Mouse (Mus musculus) MEL (cell line): ENCODE measurements around the gene Nt5c2. TPM values are rescaled to one million over a fixed set of nuclear protein-coding genes. Genes with fewer than 3 reads are reported as not detected.

Source experiments
- DNase-seq: peaks from one replicate; pipeline ENCODE4 v3.0.0; 2011; ENCODE audit warnings: low read depth, low spot score
- H3K27ac ChIP-seq: 2 replicates; pipeline ENCODE4 v1.5.1; 2012; ENCODE audit warnings: low read depth, mild to moderate bottlenecking, control low read depth, low read length, moderate library complexity; ENCODE audit not compliant: control insufficient read depth
- H3K27me3 ChIP-seq, 2 experiments: fragments of 150-350 bp in 1 of 2; sonication (generic) in 1 of 2; 2 replicates each; pipeline ENCODE4 v1.6.1; 2012; ENCODE audit warnings: low read length in 2 of 2, mild to moderate bottlenecking in 2 of 2, improper control_type of control experiment in 1 of 2, moderate library complexity in 1 of 2; ENCODE audit not compliant: insufficient read depth in 2 of 2, control insufficient read depth in 1 of 2
- H3K36me3 ChIP-seq, 2 experiments: 2 replicates each; pipeline ENCODE4 v1.6.1; 2012 to 2014; ENCODE audit warnings: low read length in 2 of 2, improper control_type of control experiment in 1 of 2, inconsistent platforms in 1 of 2, mild to moderate bottlenecking in 1 of 2; ENCODE audit not compliant: insufficient read depth in 2 of 2, control insufficient read depth in 1 of 2
- H3K4me1 ChIP-seq, 2 experiments: fragments of 150-350 bp in 1 of 2; sonication (generic) in 1 of 2; 2 replicates each; pipeline ENCODE4 v1.6.1; 2012; ENCODE audit warnings: low read length in 2 of 2, improper control_type of control experiment in 1 of 2, mild to moderate bottlenecking in 1 of 2; ENCODE audit not compliant: insufficient read depth in 2 of 2, control insufficient read depth in 1 of 2
- H3K4me3 ChIP-seq, 2 experiments: fragments of 150-350 bp in 1 of 2; sonication (generic) in 1 of 2; 2 replicates each; pipeline ENCODE4 v1.5.1; 2012; ENCODE audit warnings: low read depth in 2 of 2, low read length in 2 of 2, mild to moderate bottlenecking in 2 of 2, moderate library complexity in 2 of 2, control low read depth in 1 of 2, improper control_type of control experiment in 1 of 2; ENCODE audit not compliant: control insufficient read depth in 1 of 2, insufficient read depth in 1 of 2
- H3K79me2 ChIP-seq: 2 replicates; pipeline ENCODE4 v1.6.1; 2012; ENCODE audit warnings: mild to moderate bottlenecking, low read length, moderate library complexity; ENCODE audit not compliant: control insufficient read depth, poor library complexity, insufficient read depth
- H3K9ac ChIP-seq: 2 replicates; pipeline ENCODE4 v1.6.1; 2012; ENCODE audit warnings: low read depth, mild to moderate bottlenecking, control low read depth, low read length, moderate library complexity; ENCODE audit not compliant: control insufficient read depth, poor library complexity, severe bottlenecking
- H3K9me3 ChIP-seq: fragments of 150-350 bp; sonication (generic); replicated peaks from 2 replicates; pipeline ENCODE4 v1.6.1; 2012; ENCODE audit warnings: mild to moderate bottlenecking, low read length, improper control_type of control experiment, moderate library complexity; ENCODE audit not compliant: insufficient read depth
- CHD1 ChIP-seq: IDR thresholded peaks from 2 replicates; pipeline ENCODE4 v1.6.1; 2012; ENCODE audit warnings: low read depth, mild to moderate bottlenecking, inconsistent platforms, low read length, improper control_type of control experiment
- CHD2 ChIP-seq: IDR thresholded peaks from 2 replicates; pipeline ENCODE4 v1.6.1; 2011; ENCODE audit warnings: low read length, improper control_type of control experiment
- CTCF ChIP-seq, 3 experiments: IDR thresholded peaks in 2 of 3; conservative IDR thresholded peaks in 1 of 3; 2 replicates each; pipeline ENCODE4 v1.5.1; 2011 to 2012; ENCODE audit warnings: low read length in 3 of 3, low read depth in 2 of 3, mild to moderate bottlenecking in 2 of 3, improper control_type of control experiment in 1 of 3, inconsistent platforms in 1 of 3, mixed read lengths in 1 of 3, moderate library complexity in 1 of 3; ENCODE audit not compliant: control insufficient read depth in 1 of 3, insufficient read depth in 1 of 3, poor library complexity in 1 of 3, severe bottlenecking in 1 of 3
- ELF1 ChIP-seq: IDR thresholded peaks from 2 replicates; pipeline ENCODE4 v1.6.1; 2014; ENCODE audit warnings: low read depth, mild to moderate bottlenecking, inconsistent platforms, low read length, improper control_type of control experiment, moderate library complexity
- EP300 ChIP-seq, 2 experiments: IDR thresholded peaks; 2 replicates each; pipeline ENCODE4 v1.6.1; 2011; ENCODE audit warnings: improper control_type of control experiment in 2 of 2, low read length in 2 of 2, low read depth in 1 of 2, mild to moderate bottlenecking in 1 of 2
- ETS1 ChIP-seq: IDR thresholded peaks from 2 replicates; pipeline ENCODE4 v1.6.1; 2012; ENCODE audit warnings: low read depth, mild to moderate bottlenecking, inconsistent platforms, low read length, improper control_type of control experiment, moderate library complexity
- GABPA ChIP-seq: IDR thresholded peaks from 2 replicates; pipeline ENCODE4 v1.6.1; 2012; ENCODE audit warnings: low read depth, mild to moderate bottlenecking, inconsistent platforms, low read length, improper control_type of control experiment, moderate library complexity
- GATA1 ChIP-seq: IDR thresholded peaks from 2 replicates; pipeline ENCODE4 v1.6.1; 2011; ENCODE audit warnings: low read depth, low read length, improper control_type of control experiment
- KAT2A ChIP-seq: conservative IDR thresholded peaks from 2 replicates; pipeline ENCODE4 v1.6.1; 2012; ENCODE audit warnings: low read depth, low read length, improper control_type of control experiment, inconsistent platforms
- MAX ChIP-seq: IDR thresholded peaks from 2 replicates; pipeline ENCODE4 v1.6.1; 2011; ENCODE audit warnings: low read length, improper control_type of control experiment
- MXI1 ChIP-seq: IDR thresholded peaks from 2 replicates; pipeline ENCODE4 v1.6.1; 2011; ENCODE audit warnings: mild to moderate bottlenecking, low read depth, low read length, improper control_type of control experiment
- MYC ChIP-seq: IDR thresholded peaks from 2 replicates; pipeline ENCODE4 v1.6.1; 2011; ENCODE audit warnings: low read depth, mild to moderate bottlenecking, low read length, improper control_type of control experiment, moderate library complexity
- NELFE ChIP-seq: IDR thresholded peaks from 2 replicates; pipeline ENCODE4 v1.6.1; 2011; ENCODE audit warnings: low read depth, low read length, improper control_type of control experiment
- NRF1 ChIP-seq: IDR thresholded peaks from 2 replicates; pipeline ENCODE4 v1.6.1; 2014; ENCODE audit warnings: low read depth, mild to moderate bottlenecking, inconsistent platforms, low read length, improper control_type of control experiment, moderate library complexity; ENCODE audit not compliant: poor library complexity, insufficient read depth, severe bottlenecking
- RCOR1 ChIP-seq: IDR thresholded peaks from 2 replicates; pipeline ENCODE4 v1.6.1; 2012; ENCODE audit warnings: low read depth, mild to moderate bottlenecking, inconsistent platforms, low read length, improper control_type of control experiment
- SIN3A ChIP-seq: IDR thresholded peaks from 2 replicates; pipeline ENCODE4 v1.6.1; 2012; ENCODE audit warnings: low read length, improper control_type of control experiment, inconsistent platforms
- USF1 ChIP-seq: IDR thresholded peaks from 2 replicates; pipeline ENCODE4 v1.6.1; 2014; ENCODE audit warnings: low read depth, mild to moderate bottlenecking, inconsistent platforms, low read length, improper control_type of control experiment, moderate library complexity
- USF2 ChIP-seq, 2 experiments: IDR thresholded peaks; 2 replicates each; pipeline ENCODE4 v1.6.1; 2011 to 2012; ENCODE audit warnings: improper control_type of control experiment in 2 of 2, low read length in 2 of 2, borderline replicate concordance in 1 of 2, inconsistent platforms in 1 of 2, low read depth in 1 of 2, mild to moderate bottlenecking in 1 of 2; ENCODE audit not compliant: insufficient read depth in 1 of 2
- ZKSCAN1 ChIP-seq: IDR thresholded peaks from 2 replicates; pipeline ENCODE4 v1.6.1; 2012; ENCODE audit warnings: low read depth, mild to moderate bottlenecking, inconsistent platforms, low read length, improper control_type of control experiment, moderate library complexity
- ZMIZ1 ChIP-seq: IDR thresholded peaks from 2 replicates; pipeline ENCODE4 v1.6.1; 2012; ENCODE audit warnings: low read depth, mild to moderate bottlenecking, inconsistent platforms, low read length, improper control_type of control experiment, moderate library complexity
- polyA plus RNA-seq, 2 experiments: library from polyadenylated mRNA; stranded (reverse) in 1 of 2; unstranded in 1 of 2; fragments of >175 nt in 1 of 2; fragments of >200 nt in 1 of 2; gene quantifications; 2 replicates each; pipeline versions ENCODE4 v1.2.1 to v1.2.4; 2012; ENCODE audit warnings: low replicate concordance in 2 of 2, low read depth in 1 of 2; ENCODE audit not compliant: insufficient read length in 2 of 2, insufficient read depth in 1 of 2, missing spikeins in 1 of 2
- total RNA-seq: library from RNA; depleted of rRNA; stranded (reverse); fragments of 300-350 nt; gene quantifications from 2 replicates; pipeline ENCODE4 v1.2.3, GENCODE M21; 2012

Nt5c2 gene
- total and polyA plus RNA-seq, 3 experiments, result 64.6 to 455 (median 147) TPM

GRCm38 (mm10) chr19:46965496-46965895, 49.5 kb downstream of the Nt5c2 start:
- Histone ChIP-seq H3K27ac (no peak overlapping the region), H3K4me3 (no peak overlapping the region), H3K9me3 (no peaks in the 10 kb centered on the region), H3K27me3 (no peaks in the 10 kb centered on the region), H3K9ac (no peak overlapping the region), H3K36me3 (peaks cover 0 to 21% of the 10 kb centered on the region in 2 experiments; a peak in 2 of 4 replicates), H3K4me1 (peaks cover 21 to 25% of the 10 kb centered on the region in 2 experiments), H3K79me2 (peaks cover 13% of the 10 kb centered on the region)
- no peak for TF ChIP-seq NELFE
- TF ChIP-seq CTCF (IDR thresholded peaks at IDR 0.05 in 2 of 3, conservative IDR thresholded peaks at IDR 0.05 in 1 of 3; ENCODE audit: control insufficient read depth in 1 of 3, insufficient read depth in 1 of 3, low read depth in 2 of 3, low read length in 3 of 3, poor library complexity in 1 of 3, severe bottlenecking in 1 of 3), result no peak
- TF ChIP-seq USF2 (IDR thresholded peaks at IDR 0.05; ENCODE audit: borderline replicate concordance in 1 of 2, insufficient read depth in 1 of 2, low read depth in 1 of 2, low read length in 2 of 2), result no peak
- no peak for TF ChIP-seq ELF1
- TF ChIP-seq EP300 (IDR thresholded peaks at IDR 0.05; ENCODE audit: low read depth in 1 of 2, low read length in 2 of 2), result no peak
- TF ChIP-seq SIN3A, result no peak
- TF ChIP-seq ZKSCAN1, result no peak
- TF ChIP-seq ETS1, result no peak
- no peak for TF ChIP-seq MYC
- no peak for TF ChIP-seq ZMIZ1
- TF ChIP-seq KAT2A, result no peak
- no peak for TF ChIP-seq GABPA
- TF ChIP-seq MAX, result no peak
- TF ChIP-seq GATA1, result no peak
- TF ChIP-seq RCOR1, result no peak
- DNase-seq, result no peak

DNA sequence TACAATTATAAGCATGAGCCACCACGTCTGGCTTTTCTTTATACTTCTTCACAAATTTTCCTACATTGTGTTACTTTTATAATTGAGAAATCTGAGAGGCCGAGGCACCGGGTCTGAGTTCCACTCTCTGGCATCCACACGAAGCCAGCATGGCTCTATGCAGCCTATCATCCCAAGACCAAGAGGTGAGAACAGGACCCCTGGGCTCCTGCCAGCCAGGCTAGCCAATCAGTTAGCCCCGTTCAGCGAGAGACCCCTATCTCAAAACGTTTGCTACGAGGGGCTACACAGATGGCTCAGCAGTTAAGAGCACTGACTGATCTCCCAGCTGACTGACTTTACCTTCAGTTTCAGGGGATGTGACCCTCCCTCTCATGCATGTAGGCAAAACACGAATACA, 50.6 kb downstream of the Nt5c2 start:
- TF ChIP-seq ZMIZ1 (no peak), USF2 (IDR thresholded peaks at IDR 0.05; ENCODE audit: borderline replicate concordance in 1 of 2, insufficient read depth in 1 of 2, low read depth in 1 of 2, low read length in 2 of 2) (no peak), MXI1 (no peak), USF1 (no peak), ZKSCAN1 (no peak), NRF1 (no peak), CHD1 (no peak), CHD2 (no peak)
- Histone ChIP-seq H3K79me2 (peaks cover 24% of the 10 kb centered on the region), H3K4me1 (peaks cover 28 to 31% of the 10 kb centered on the region in 2 experiments), H3K4me3 (no peak overlapping the region), H3K36me3 (peaks cover 1 to 30% of the 10 kb centered on the region in 2 experiments; a peak in 2 of 4 replicates), H3K27me3 (no peaks in the 10 kb centered on the region), H3K9me3 (no peaks in the 10 kb centered on the region), H3K9ac (no peak overlapping the region), H3K27ac (no peak overlapping the region)
- DNase-seq, result no peak
